Comparison of ENCODE assay signal across 10 mouse cellular contexts in genomic region chr11:61647956-61648748, GRCm38 (mm10). TPM values are rescaled to one million over a fixed set of nuclear protein-coding genes. Genes with fewer than 3 reads are reported as not detected.
A peak's percentile ranks its signal among the peaks of the same experiment; 100 is the strongest.
DNase-seq lines count a peak whose midpoint lies in the region; TF ChIP-seq lines count a peak whose summit lies in the region.
"Had no signal": no experiment of that assay in that cellular context is flagged by ENCODE, and none has a peak within 500 bp of the region (broad histone marks: within the 10 kb centered on the region; RNA-seq: fewer than 3 reads in every experiment).

No protein-coding gene starts in this region.

- H3K27ac ChIP-seq in left cerebral cortex, adult 2 months, result peak overlapping the region; percentile 26; the same call in 1 of the 2 replicates
- H3K27ac ChIP-seq: neural tube, embryonic 15.5 days had no signal

- intact Hi-C loops in left cerebral cortex, adult 2 months (cut with DNase I), result no loop called here
- intact Hi-C loops in left cerebral cortex, postnatal 10 days (cut with DNase I), result no loop called here

- no peak overlapping the region for H3K4me3 ChIP-seq in left cerebral cortex, adult 2 months
- H3K4me3 ChIP-seq: neural tube, embryonic 15.5 days had no signal

- TF ChIP-seq CTCF in left cerebral cortex, adult 2 months (IDR thresholded peaks at IDR 0.05), result no peak

- peak; percentile 47 for DNase-seq in adrenal gland, adult 2 months
- DNase-seq in adrenal gland, adult 18-20 months (ENCODE audit: low spot score in 2 of 2), result no peak
- DNase-seq in left cerebral cortex, adult 2 months (ENCODE audit: extremely low spot score in 1 of 2, low spot score in 2 of 2), result no peak
- no peak for DNase-seq in left cerebral cortex, postnatal 10 days (ENCODE audit: extremely low spot score in 1 of 2, low spot score in 2 of 2)
- peak; percentile 55 for DNase-seq in adipocyte (ENCODE audit: low spot score)
- DNase-seq in kidney, postnatal 14 days, result peak; percentile 58
- no peak for DNase-seq in frontal cortex, postnatal 14 days (ENCODE audit: low spot score in 2 of 2)
- no peak for DNase-seq in right cerebral cortex, postnatal 14 days
- DNase-seq: liver had no signal

RNA-seq across cellular contexts. Expression of gene Grap, which starts 4.9 kb away (rescaled TPM):
- total RNA-seq in adrenal gland, adult 2 months (2021), result 10 to 100 TPM in 1 of 2 experiments, 1 to 10 TPM in 1; 5.4 to 10.7 TPM
- 10.4 and 12.4 TPM in 2 replicates for polyA plus RNA-seq in adrenal gland, adult 2 months (2012; rRNA removed)
- 1 to 10 TPM; 7.4 to 8.2 TPM for total RNA-seq in adrenal gland, adult 18-20 months (2021)
- total RNA-seq in left cerebral cortex, adult 2 months (2021), result 1 to 10 TPM; 4.1 TPM
- total RNA-seq in left cerebral cortex, postnatal 10 days (2021), result 1 to 10 TPM; 6.9 to 7.3 TPM

RNA-seq across cellular contexts. Expression of gene Fam83g, which starts 35.7 kb away (rescaled TPM):
- 1 to 10 TPM in 1 of 2 experiments, under 1 TPM in 1; 0.78 to 2.7 TPM for total RNA-seq in adrenal gland, adult 2 months (2021)
- polyA plus RNA-seq in adrenal gland, adult 2 months (2012; rRNA removed), result 1.7 and 2.1 TPM in 2 replicates
- total RNA-seq in adrenal gland, adult 18-20 months (2021), result 1 to 10 TPM; 1.2 to 1.6 TPM
- under 1 TPM in 1 of 2 experiments, not detected in 1; 0.09 TPM for total RNA-seq in left cerebral cortex, adult 2 months (2021)
- under 1 TPM; 0.06 to 0.09 TPM for total RNA-seq in left cerebral cortex, postnatal 10 days (2021)

Comparison
In these comparisons a context has a peak if more than half of its experiments do, and no peak if none do; other contexts are left out.
1. DNase-seq: peak in adrenal gland, adult 2 months (single experiment), adipocyte (single experiment) and kidney, postnatal 14 days (single experiment); none in adrenal gland, adult 18-20 months (0 of 2), left cerebral cortex, adult 2 months (0 of 2), left cerebral cortex, postnatal 10 days (0 of 2), frontal cortex, postnatal 14 days (0 of 2) and right cerebral cortex, postnatal 14 days (single experiment).